Mouse (Mus musculus) embryo, embryonic 11.5 days (tissue): ENCODE measurements around the gene Gna11.

Experiments
- DNase-seq: peaks from one replicate; pipeline ENCODE4 v3.0.0-alpha.2; 2012; ENCODE audit warnings: low read depth, low spot score

The Gna11 gene

DNA sequence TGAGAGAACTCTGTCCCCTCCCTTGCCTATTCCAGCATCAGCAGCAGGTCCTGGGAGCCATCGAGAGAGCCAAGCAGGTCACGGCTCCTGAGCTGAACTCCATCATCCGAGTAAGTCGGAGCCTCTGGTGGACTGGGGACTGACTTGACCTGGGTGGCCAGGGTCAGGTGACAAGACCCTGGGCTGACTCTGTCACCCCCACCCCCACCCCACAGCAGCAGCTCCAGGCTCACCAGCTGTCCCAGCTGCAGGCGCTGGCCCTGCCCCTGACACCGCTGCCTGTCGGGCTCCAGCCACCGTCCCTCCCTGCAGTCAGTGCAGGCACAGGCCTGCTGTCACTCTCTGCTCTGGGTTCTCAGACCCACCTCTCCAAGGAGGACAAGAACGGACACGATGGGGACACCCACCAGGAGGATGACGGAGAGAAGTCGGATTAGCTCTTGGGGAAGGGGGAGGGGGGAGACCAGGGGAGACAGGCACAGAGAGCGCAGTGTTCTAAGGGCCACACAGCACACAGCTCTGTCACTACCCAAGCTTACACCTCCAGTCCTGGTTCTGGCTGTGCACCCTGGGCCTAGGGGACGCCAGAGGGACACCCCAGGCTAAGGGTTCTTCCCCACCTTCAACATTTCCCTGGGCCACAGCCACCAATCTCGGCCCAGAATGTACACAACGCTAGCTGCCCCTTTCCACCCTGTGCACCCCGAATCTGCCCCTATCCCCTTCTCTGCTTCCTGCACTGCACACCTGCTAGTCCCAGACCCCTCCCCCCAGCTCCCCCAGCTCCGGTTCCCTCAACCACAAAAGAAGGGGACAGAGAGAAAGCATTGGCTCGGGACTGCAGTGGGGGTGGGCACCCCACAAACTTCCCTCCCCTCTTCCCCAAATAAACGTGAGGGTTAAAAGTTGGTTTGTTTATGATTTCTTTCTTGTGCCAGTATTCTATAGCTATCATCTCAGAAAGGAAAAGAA, 20.6 kb upstream of the Gna11 start:
- DNase-seq, result no peak

DNA sequence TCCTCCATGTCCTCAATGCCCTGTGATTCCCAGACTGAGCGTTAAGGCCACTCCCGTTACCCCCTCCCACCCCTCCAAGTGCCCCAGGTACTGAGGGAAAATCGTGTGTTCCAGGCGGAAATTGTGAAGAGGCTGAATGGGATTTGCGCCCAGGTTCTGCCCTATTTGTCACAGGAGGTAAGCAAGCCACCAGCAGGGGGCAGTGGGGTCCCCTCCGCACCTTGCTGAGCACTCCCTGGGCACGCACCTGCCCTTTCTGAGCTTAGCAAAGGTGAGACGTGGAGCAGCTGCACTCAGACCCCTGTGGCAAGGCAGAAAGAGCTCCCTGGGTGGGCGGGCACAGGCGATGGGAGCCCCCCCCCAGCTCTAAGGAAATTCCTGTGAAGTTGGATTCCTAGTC, 19.7 kb upstream of the Gna11 start:
- DNase-seq, result no peak

DNA sequence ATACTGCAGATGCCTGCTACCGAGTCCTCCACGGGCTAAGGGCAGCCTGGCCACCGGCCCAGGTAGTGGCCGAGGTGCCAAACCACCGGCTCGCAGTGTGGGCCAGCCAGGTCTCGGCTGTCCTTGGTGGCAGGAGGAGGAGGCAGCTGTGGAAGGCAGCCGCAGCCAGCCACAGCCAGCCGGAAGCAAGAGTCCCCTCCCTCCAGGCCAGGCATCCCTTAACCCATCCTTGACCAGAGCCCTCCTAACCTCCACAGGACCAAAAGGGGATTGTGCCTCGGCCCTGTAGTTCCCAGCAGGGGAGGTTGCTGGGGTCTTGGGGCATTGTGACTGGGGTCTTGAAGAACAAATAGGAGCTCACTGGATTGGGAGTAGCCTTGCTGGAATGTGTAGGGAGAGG, 19.2 kb upstream of the Gna11 start:
- no peak for DNase-seq

DNA sequence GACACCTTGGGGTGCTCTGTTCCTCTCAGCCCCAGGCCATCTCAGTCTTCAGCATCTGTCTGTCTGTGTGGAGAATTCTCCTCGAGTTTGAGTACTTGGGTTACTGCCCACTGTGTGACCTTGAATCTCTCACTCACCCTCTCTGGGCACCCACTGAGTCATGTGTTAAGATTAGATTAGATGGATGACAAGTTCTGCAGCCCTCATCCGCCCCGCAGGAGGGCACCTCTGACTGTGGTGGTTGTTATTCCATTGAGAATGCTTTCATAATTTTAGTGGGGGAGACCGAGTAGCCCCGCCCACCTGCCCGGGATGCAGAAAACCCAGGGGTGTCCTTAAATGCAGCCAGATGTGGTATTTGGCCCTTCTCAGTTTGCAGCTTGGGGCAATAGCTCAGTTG, 18.5 kb upstream of the Gna11 start:
- no peak for DNase-seq

DNA sequence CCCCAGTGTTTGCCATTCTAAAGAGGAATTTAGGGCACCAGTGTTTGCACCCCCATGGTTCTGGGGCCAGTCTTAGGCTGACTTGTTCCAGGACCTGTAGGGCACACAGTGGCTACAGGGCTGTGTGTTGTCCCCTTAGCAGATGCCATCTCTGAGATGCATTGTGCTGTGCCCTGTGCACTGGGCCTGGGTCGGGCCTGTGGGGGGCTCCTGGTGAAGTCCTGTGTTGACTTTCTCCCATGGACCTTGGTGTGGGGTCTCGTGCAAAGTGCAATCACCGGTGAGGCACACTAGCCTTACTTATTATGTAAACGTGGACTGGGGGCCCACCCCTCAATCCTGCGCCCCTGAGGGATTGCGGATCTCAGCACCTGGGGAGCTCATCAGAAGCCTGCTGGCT, 17.4 kb upstream of the Gna11 start:
- no peak for DNase-seq

DNA sequence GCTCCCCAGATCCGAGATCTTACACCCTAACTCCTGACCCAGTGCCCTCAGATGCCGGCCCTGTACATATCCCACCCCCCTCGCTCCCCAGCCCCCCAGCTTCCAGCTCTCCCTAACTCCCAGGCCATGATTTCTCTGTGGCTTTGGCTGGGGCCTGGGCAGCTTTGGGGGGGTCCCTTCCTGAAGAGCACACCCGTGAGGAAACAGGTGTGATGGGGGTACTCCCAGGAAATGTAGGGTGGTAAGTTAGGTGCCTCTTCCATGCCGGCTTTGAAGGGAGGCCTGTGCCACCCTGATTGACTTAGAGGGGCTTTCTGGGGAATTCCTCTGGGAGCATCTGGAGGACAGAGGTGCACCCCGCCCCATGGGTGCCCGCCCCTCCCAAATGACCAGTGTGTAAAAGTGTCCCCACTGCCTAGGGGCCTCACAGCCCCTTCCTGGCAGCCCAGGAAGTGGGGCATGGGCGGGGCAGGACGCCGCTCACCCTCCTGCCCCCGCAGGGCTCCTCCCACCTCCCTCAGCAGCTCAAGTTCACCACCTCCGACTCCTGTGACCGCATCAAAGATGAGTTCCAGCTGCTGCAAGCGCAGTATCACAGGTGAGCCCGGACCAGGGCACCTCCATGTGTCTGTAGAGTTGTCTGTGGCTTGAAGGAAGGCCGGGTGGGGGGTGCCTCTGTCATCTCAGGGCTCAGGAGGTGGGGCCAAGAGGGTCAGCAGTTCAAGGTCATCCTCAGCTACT, 15.9 kb upstream of the Gna11 start:
- DNase-seq, result no peak

DNA sequence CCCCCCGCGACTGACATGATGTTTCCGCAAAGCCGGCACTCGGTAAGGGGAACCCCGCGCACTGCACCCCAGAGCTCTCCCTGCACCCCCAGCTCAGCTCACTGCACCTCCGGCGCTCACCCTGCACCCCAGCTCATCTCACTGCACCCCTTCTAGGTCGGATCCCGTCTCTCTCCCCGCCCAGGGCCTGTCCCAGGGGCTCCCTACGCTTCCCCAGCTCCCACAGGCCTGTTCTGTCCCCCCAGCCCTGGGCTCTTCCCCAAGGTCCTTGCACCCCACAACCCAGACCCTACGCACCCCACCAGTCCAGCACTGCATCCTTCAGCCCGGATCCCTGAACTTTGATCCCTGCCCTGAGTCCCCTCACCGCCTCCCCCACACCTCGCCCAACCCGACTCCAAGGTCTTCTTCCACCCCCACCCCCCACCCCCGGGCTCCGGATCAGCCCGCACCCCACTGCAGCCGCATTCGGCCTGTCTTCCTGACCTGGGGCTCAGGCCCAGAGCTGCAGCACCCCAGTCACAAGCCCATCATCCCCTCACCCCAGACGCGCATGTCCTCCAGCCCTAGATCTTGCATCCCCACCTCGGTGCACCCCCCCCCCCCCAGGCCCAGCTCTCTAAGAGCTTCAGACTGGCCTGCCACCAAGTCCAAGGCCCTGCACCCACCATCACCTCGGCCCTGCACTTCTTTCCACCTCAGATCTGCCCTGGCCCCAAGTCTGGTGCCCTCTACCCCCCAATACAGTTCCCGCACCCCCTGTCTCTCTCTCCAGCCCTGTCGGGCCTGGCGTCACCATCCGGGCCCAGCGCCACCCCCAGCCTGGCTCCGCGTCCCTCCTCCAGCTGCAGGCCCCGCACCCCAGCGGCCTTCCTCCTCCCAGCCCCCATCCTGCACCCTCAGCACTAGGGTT, 14.9 kb upstream of the Gna11 start:
- DNase-seq, result no peak

DNA sequence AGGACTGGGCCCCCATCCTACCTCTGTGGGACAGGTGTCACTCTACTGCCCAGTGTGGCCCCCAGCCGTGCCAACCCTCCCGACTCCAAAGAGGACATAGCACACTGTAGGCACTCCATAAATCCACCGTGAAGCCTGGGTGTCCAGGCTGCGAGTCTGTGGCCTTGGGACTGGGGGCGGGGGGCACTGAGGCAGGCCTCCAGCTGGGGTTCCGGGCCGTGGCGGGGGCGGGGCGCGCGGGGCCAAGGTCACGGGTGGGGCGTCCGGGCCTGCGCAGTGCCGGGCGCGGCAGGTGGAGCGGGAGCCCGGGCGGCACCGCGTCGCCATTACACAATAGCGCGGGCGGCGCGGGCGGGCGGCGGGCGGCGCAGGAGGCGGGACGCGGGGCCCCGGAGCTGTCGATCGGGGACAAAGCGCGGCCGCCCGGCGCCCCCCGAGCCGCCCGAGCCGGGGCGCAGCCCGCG, 14.2 kb upstream of the Gna11 start, which contains the start of gene Aes:
Aes (plus strand) TSS at position 326 of the 464 bp plus-strand sequence.
- no peak for DNase-seq

DNA sequence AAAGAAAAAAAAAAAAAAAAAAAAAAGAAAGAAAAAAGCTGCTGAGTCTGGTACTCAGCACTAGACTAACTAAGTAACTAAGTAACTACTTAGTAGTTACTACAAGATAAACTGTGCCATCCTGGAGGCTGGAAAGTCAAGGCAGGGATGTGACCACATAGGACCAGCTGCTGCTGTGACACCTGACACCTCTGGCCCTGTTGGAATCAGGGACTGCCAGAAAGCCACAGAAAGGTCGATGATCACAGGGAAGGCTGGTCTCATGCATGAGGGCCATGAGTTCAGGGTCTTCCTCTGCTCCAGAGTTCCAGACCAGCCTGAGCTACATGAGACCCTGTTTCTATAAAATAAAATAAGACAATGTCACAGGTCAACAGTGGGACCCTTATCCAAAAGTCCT, 12.5 kb upstream of the Gna11 start:
- no peak for DNase-seq

DNA sequence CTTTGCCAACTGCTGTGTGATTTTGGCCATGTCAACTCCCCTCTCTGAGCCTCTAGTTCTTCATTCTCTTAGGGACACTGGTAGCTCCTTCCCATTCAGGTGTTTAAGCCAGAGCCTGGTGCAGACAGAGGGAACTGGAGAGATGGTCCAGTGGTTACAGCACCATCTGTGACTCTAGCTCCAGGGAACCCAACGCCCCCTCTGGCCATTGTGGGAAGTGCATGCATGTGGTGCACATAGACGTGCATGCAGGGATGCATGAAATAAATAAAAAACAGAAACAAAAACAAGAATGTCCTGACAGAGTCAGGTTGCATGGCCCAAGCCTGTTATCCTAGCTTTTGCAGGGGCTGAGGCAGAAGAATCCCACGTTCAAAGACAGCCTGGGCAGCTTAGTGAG, 11.3 kb upstream of the Gna11 start:
- no peak for DNase-seq

DNA sequence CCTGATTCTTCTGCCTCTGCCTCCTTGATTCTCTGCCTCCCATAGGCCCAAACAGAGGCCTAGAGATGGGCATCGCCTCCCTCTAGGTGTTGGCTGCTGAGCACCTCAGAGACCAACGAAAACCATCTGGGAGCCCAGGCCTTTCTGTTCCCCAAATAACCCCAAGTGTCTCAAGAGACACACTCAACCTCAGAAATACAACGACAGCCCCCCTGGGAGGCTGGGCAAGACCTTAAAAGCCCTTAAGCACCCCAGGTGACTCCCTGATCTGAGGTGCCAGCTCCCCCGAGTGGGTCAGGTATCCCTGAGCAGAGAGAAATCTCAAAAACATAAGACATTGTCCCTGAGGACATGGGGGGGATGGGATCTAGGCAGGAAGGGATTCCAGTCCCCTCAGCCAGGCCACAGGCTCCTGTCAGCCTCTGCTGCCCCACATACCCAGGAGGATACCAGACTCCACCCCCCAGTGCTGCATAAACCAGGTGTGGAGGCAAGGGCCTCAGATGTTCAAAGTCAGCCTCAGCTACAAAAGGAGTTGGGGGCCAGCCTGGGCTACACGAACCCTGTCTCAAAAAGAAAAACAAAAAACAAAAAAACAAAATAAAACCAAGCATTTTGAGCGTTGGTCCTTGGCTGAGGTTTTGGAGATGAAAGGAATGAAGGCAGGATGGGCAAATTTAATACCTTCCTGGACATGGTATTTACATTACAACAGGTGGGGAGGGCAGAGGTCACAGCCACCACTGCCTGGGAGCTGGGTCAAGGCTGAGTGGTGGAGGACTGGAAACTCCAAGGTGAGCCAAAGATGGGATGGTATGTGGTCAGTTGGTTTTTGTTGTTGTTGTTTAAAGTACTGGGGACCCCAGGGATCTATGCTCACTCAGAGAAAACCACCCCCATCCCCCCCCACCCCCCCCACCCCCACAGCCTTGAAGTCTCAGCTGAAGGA, 9.1 kb upstream of the Gna11 start:
- DNase-seq, result no peak

DNA sequence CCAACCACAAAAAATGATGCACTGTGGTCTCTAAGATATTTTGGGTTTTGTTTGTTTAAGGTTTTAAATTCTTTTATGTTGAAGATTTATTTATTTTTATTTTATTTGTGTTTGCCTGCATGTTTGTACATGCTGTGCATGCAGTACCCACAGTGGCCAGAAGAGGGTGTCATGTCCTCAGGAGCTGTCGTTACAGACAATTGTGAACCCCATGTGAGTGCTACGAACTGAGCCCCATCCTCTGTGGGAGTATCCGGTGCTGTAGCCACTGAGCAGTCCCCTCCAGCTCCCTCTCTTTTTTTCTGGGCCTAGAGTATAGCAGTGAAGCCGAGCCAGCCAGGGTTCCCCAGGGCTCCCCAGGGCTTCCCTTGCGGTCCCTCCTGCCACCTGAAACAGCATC, 8.2 kb upstream of the Gna11 start:
- DNase-seq, result no peak

DNA sequence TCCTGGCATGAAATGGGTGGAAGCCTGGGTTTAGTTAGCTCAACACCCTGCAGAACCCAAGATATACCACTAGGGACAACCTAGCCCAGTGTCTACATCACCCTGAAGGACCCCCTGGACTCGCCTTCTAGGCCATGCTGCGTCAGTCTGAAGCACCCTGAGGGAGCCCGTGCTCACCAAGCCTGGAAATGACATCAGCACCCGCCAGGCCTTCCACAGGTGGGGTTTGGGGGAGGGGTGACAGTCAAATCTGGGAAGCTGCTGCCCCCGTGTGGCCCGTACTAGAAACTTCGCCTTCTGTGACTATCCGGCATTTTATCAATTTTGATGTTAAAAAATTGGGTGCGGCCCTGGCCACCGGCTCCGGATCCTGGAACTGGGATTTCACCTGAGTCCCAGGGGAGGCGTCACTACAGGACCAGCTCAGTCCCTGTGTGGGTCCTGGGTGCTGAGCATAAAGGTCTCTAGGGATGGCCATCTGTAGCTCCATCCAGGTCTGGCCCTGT, 6.7 kb upstream of the Gna11 start:
- DNase-seq, result no peak

DNA sequence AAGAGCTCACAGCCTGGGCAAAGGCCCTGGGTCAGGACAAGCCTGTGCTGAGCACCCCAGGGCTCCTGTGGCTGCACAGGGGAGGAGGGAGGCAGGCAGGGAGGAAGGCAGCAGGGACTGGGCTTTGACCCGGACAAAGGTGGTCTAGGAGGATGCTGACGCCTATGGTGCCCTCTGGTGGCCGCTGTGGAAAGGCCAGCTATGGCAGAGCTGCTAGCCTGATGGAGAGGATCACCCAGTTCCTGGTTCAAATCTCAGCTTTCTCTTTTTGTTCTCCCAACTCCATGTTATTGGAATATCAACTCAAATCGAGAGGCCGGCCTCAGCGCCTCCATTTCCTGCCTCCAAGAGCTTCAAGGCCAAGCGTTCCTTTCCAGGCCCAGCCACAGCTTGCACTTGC, 5.3 kb upstream of the Gna11 start:
- no peak for DNase-seq

DNA sequence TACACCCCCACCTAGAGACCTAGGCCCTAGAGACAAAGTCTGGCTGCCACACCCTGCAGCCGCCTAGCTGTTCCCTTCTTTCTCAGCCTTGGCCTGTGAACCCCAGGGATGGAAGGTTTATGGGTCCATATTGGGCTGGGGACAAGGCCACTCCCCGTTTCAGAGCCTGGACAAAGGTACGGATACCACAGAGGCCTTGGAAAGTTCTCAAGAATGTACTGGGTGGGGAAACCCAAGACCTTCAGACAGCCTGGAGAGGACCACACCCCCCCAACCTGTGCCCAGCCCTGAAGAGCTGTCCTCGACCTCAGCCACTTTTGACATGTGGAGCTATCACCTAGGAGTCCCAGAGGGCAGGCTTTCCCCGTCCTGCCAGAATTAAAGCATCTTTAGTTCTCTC, 4.0 kb upstream of the Gna11 start:
- no peak for DNase-seq

DNA sequence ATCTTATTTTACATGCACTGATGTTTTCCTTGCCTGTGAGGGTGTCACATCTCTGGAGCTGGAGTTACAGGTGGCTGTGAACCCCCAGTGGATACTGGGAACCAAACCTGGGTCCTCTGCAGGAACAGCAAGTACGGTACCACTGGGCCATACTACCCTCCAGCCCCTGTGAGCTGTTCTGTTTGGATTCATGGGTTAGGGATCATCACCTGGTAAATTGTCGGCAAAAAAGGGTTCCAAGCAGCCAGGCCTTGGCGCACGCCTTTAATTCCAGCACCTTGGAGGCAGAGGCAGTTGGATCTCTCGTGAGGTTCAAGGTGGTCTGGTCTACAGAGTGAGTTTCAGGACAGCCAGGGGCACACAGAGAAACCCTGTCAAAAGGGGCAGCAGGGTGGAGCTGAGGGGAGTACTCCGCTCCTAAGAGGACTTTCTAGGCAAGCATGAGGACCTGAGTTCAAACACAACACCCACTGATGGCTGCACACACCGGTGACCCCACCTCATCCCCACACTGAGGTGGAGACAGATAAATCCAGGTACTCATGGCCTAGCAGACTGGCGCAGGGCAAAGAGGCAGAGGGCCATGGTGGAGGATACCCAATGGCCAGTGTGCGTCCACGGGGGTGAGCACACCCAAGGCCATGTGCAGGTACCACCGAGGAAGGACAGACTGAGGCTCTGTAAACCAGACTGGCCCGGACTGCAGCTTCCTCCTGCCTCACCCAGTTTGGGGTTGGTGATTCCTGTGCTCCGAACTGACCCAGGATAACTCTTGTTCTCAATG, 2.0 kb upstream of the Gna11 start:
- no peak for DNase-seq

DNA sequence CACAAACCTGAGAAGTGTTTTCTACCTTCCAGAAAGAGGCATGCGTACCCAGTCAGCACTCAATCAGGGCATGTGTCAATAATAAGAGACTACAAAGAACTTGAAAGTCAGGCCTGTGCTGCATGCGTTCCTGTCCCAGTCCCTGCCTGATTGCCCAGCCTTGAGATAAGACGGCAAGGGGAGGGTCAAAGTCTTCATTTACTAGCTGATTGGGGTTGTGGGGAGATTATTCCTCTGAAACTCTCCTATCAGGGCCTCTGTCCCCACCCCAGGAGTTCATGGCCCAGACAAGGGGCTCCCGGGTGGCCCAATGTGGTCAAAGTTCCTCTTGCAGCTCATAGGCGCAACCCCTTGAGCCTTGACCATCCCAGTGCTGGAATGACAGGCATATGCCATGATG, 1.3 kb upstream of the Gna11 start:
- DNase-seq, result no peak

DNA sequence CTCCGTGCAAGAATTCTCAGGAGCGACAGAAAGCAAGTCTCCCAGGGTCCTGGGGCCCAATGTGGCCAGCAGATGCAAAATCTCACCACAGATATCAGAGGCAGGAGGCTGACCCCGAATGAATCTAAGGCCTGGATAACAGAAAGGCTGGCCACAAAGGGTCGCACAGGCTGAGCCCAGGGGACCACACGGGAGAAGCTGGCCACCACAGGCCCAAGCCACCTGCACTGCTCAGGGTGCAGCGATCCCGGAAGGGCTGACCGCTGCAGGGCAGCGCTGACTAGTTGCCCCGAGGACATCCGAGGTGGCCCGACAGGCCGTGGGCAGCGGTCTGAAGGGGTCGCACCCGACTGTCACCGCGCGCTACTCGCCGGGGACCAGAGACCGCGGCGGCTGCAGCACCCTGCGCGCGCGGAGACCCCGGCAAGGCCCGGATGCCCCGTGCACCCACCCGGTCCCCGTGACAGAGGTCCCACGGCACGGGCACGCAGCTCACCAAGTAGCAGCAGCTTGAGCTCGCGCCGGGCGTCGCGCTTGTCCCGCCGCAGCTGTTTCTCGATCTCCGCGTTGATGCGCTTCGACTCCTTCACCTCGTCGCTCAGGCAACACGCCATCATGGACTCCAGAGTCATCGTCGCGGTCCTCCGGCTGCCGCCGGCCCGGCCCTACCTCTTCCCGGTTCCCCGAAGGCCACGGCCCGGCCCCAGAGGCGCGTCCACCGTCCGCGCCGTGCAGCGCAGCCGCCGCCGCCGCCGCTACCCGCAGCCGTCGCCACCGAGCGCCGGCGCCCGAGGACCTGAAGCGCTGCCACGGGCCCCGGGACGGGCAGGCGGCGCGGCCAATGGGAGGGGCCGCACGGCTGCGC, 462 bp downstream of the Gna11 start:
- no peak for DNase-seq

DNA sequence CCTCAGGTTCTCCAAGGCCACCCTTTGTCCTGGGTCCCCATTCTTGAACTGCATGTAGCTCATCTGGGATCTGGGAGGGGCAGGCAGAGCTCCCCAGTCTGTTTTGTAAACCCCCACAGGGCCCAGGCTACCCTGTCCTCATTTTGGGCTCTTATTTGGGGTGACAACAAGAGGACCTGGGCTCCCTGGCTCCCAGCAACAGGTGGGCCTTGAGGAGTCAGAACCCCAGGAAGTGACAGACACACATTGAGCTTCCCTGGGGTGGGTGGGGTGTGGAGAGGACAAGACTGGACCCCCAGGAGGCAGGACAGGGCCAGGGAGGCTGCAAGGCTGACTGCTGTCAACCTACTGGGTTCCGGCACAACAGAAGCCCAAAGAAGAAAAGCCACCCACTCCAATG, 1.4 kb downstream of the Gna11 start:
- no peak for DNase-seq
